Mouse (Mus musculus) C2C12 (cell line): Measurements from ENCODE around the gene Rftn1.

Source experiments
- CEBPB ChIP-seq: IDR thresholded peaks from one replicate; pipeline ENCODE4 v1.6.1; 2011; ENCODE audit warnings: low read depth, mild to moderate bottlenecking, control low read depth, moderate library complexity
- CTCF ChIP-seq: IDR thresholded peaks from one replicate; pipeline ENCODE4 v1.5.1; 2011; ENCODE audit not compliant: control insufficient read depth, insufficient read depth, insufficient read length
- MAX ChIP-seq: IDR thresholded peaks from one replicate; pipeline ENCODE4 v1.6.1; 2011; ENCODE audit warnings: mild to moderate bottlenecking, control low read depth
- MYOD1 ChIP-seq: IDR thresholded peaks from one replicate; pipeline ENCODE4 v1.6.1; 2011; ENCODE audit warnings: low read depth; ENCODE audit not compliant: control insufficient read depth, insufficient read length
- USF1 ChIP-seq: IDR thresholded peaks from one replicate; pipeline ENCODE4 v1.6.1; 2011; ENCODE audit warnings: low read depth, mild to moderate bottlenecking, control low read depth, moderate library complexity

GRCm38 (mm10) chr17:50040727-50041410, 149.6 kb downstream of the Rftn1 start:
- TF ChIP-seq CEBPB (no peak), CTCF (no peak), MAX (no peak), USF1 (no peak), MYOD1 (no peak)
